Mouse (Mus musculus) liver, postnatal 0 days (tissue): ENCODE data around the gene Cfd.

Experiments used
- CTCF ChIP-seq: sonication (generic); IDR thresholded peaks from 2 replicates; pipeline ENCODE4 v1.5.1; 2016; ENCODE audit warnings: antibody characterized with exemption, low read depth
- EP300 ChIP-seq: IDR thresholded peaks from 2 replicates; pipeline ENCODE4 v1.6.1; 2016; ENCODE audit warnings: antibody characterized with exemption, low read depth, mild to moderate bottlenecking

GRCm38 (mm10) chr10:79925785-79926490 lies 35.3 kb downstream of the Cfd start:
- TF ChIP-seq CTCF (no peak), EP300 (no peak)
